Mouse (Mus musculus) limb, embryonic 14.5 days (tissue): Measurements from ENCODE around the gene Prex1. TPM values are rescaled to one million over a fixed set of nuclear protein-coding genes. Genes with fewer than 3 reads are reported as not detected.
A peak's percentile ranks its signal among the peaks of the same experiment; 100 is the strongest.

Experiments
- ATAC-seq: fragments of 200-750 bp; cut with Nextera tagmentation; 2 replicates; pipeline ENCODE4 v1.8.0; 2017; ENCODE audit warnings: low read depth, moderate number of reproducible peaks, moderate TSS enrichment; ENCODE audit not compliant: low FRiP score
- DNase-seq: peaks from one replicate; pipeline ENCODE4 v3.0.0-alpha.2; 2015; ENCODE audit warnings: low spot score
- H3K27ac ChIP-seq: fragments of 300-500 bp; sonication (generic); replicated peaks from 2 replicates; pipeline ENCODE4 v1.5.1; 2014; ENCODE audit warnings: low read depth, mild to moderate bottlenecking, low read length, moderate library complexity, mixed read lengths
- H3K27me3 ChIP-seq: fragments of 300-500 bp; sonication (generic); 2 replicates; pipeline ENCODE4 v1.6.1; 2014; ENCODE audit warnings: low read length, mixed read lengths; ENCODE audit not compliant: control insufficient read depth, insufficient read depth
- H3K36me3 ChIP-seq: fragments of 300-500 bp; sonication (generic); 2 replicates; pipeline ENCODE4 v1.6.1; 2014; ENCODE audit warnings: mild to moderate bottlenecking, low read length, moderate library complexity, mixed read lengths; ENCODE audit not compliant: control insufficient read depth, insufficient read depth
- H3K4me1 ChIP-seq: fragments of 300-500 bp; sonication (generic); 2 replicates; pipeline ENCODE4 v1.6.1; 2014; ENCODE audit warnings: antibody characterized with exemption, low read length, mixed read lengths; ENCODE audit not compliant: control insufficient read depth, insufficient read depth
- H3K4me2 ChIP-seq: fragments of 300-500 bp; sonication (generic); replicated peaks from 2 replicates; pipeline ENCODE4 v1.6.1; 2014; ENCODE audit warnings: low read depth, mild to moderate bottlenecking, low read length, moderate library complexity; ENCODE audit not compliant: severe bottlenecking
- H3K4me3 ChIP-seq: fragments of 300-500 bp; sonication (generic); replicated peaks from 2 replicates; pipeline ENCODE4 v1.5.1; 2014; ENCODE audit warnings: low read length
- H3K9ac ChIP-seq: fragments of 300-500 bp; sonication (generic); 2 replicates; pipeline ENCODE4 v1.6.1; 2014; ENCODE audit warnings: mild to moderate bottlenecking, low read depth, low read length, moderate library complexity; ENCODE audit not compliant: severe bottlenecking
- H3K9me3 ChIP-seq: fragments of 300-500 bp; sonication (generic); 2 replicates; pipeline ENCODE4 v1.6.1; 2016; ENCODE audit warnings: low read length; ENCODE audit not compliant: control insufficient read depth
- POLR2A ChIP-seq: fragments of 200-500 bp; IDR thresholded peaks from 2 replicates; pipeline ENCODE4 v1.8.0; 2012; ENCODE audit warnings: inconsistent platforms, mild to moderate bottlenecking, moderate library complexity, borderline replicate concordance; ENCODE audit not compliant: insufficient read depth, insufficient read length; ENCODE audit errors: extremely low read depth
- WGBS: fragments of 180-500 bp; shearing (Covaris S2); extraction: QIAGEN DNeasy Blood & Tissue Kit; methylation state at CpG from one replicate; pipeline ENCODE4 v1.1.7; 2014; 5-methylcytosine and 5-hydroxymethylcytosine counted together
- polyA plus RNA-seq, 2 experiments: library from polyadenylated mRNA; depleted of rRNA in 1 of 2; stranded (reverse) in 1 of 2; unstranded in 1 of 2; fragments of >200 nt; fragmentation: Nextera tagmentation in 1 of 2; extraction: Ambion mirVana in 1 of 2; gene quantifications; 2 replicates each; pipeline versions ENCODE4 v1.2.1 to v1.2.3; 2012 to 2014

Prex1 gene
- polyA plus RNA-seq, 2 experiments: 20.1 to 27.9 TPM

DNA sequence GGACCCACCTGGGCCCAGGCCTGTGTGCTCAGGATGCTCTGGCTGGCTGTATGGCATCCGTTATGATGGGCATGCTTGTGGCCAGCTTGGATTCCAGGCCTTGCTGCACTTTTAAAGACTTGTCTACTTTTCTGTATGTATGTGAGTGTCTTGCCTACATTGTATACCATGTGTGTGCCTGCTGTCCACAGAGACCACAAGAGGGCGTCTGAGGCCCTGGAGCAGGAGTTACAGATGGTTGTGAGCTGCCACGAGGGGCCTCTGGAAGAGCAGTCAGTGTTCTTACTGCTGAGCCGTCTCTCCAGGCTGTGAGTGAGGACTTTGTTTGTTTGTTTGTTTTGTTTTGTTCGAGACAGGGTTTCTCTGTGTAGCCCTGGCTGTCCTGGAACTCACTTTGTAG lies 148.1 kb downstream of the Prex1 start:
- ATAC-seq (no peak), DNase-seq (no peak)
- H3K9ac ChIP-seq: no peak overlapping the region
- no peak overlapping the region for H3K4me3 ChIP-seq
- H3K27ac ChIP-seq: no peak overlapping the region
- no peak for TF ChIP-seq POLR2A
- H3K4me1 ChIP-seq: 0 out of 2 replicates have a peak, but pooled peaks cover 2% of the 10 kb centered on the region
- no peaks in the 10 kb centered on the region for H3K27me3 ChIP-seq
- no peak overlapping the region for H3K4me2 ChIP-seq
- no peaks in the 10 kb centered on the region for H3K9me3 ChIP-seq
- 74% methylated on average over 5 of the region's 5 CpGs for WGBS
- H3K36me3 ChIP-seq: peaks cover 18% of the 10 kb centered on the region

- DNase-seq: peak; percentile 71
- 2% methylated on average over 11 of the region's 11 CpGs for WGBS
- H3K4me3 ChIP-seq: no peak overlapping the region
- no peaks in the 10 kb centered on the region for H3K9me3 ChIP-seq
- H3K27me3 ChIP-seq: no peaks in the 10 kb centered on the region
- peak; percentile 60; the same call in 1 of the 2 replicates for ATAC-seq
- H3K27ac ChIP-seq: no peak overlapping the region
- 0 out of 2 replicates have a peak, but pooled peaks cover 2% of the 10 kb centered on the region for H3K4me1 ChIP-seq
- no peak overlapping the region for H3K9ac ChIP-seq
- H3K36me3 ChIP-seq: peaks cover 13% of the 10 kb centered on the region
- peak overlapping the region; percentile 36 for H3K4me2 ChIP-seq
- TF ChIP-seq POLR2A: no peak
These were observed 149.2 kb downstream of the Prex1 start for GRCm38 (mm10) chr2:166564455-166564854.

- Histone ChIP-seq H3K4me3 (no peak overlapping the region), H3K4me2 (peak overlapping the region; percentile 36), H3K27ac (no peak overlapping the region), H3K27me3 (no peaks in the 10 kb centered on the region), H3K36me3 (peaks cover 8% of the 10 kb centered on the region), H3K9ac (no peak overlapping the region), H3K4me1 (0 out of 2 replicates have a peak, but pooled peaks cover 2% of the 10 kb centered on the region), H3K9me3 (no peaks in the 10 kb centered on the region)
- WGBS: 9% methylated on average over 6 of the region's 6 CpGs
- ATAC-seq: peak; percentile 48; the same call in 1 of the 2 replicates
- no peak for TF ChIP-seq POLR2A
- DNase-seq: peak; percentile 93
These were observed 149.7 kb downstream of the Prex1 start for GRCm38 (mm10) chr2:166563890-166564289.

GRCm38 (mm10) chr2:166563076-166563475 lies 150.6 kb downstream of the Prex1 start:
- H3K9me3 ChIP-seq: no peaks in the 10 kb centered on the region
- 87% methylated on average over 9 of the region's 9 CpGs for WGBS
- no peak overlapping the region for H3K9ac ChIP-seq
- H3K4me1 ChIP-seq: 0 out of 2 replicates have a peak, but pooled peaks cover 2% of the 10 kb centered on the region
- no peak overlapping the region for H3K27ac ChIP-seq
- no peak for TF ChIP-seq POLR2A
- no peaks in the 10 kb centered on the region for H3K27me3 ChIP-seq
- peaks cover 2% of the 10 kb centered on the region; the same call in 1 of the 2 replicates for H3K36me3 ChIP-seq
- no peak overlapping the region for H3K4me3 ChIP-seq
- H3K4me2 ChIP-seq: no peak overlapping the region
- no peak for DNase-seq
- no peak for ATAC-seq

GRCm38 (mm10) chr2:166561781-166562180 lies 151.9 kb downstream of the Prex1 start:
- H3K9ac ChIP-seq: no peak overlapping the region
- no peaks in the 10 kb centered on the region for H3K9me3 ChIP-seq
- H3K4me3 ChIP-seq: no peak overlapping the region
- whole genome bisulfite sequencing: 64% methylated on average over 7 of the region's 7 CpGs
- H3K4me1 ChIP-seq: 0 out of 2 replicates have a peak, but pooled peaks cover 2% of the 10 kb centered on the region
- H3K27me3 ChIP-seq: no peaks in the 10 kb centered on the region
- no peak overlapping the region for H3K4me2 ChIP-seq
- ATAC-seq (no peak), DNase-seq (no peak)
- no peak for TF ChIP-seq POLR2A
- no peaks in the 10 kb centered on the region for H3K36me3 ChIP-seq
- H3K27ac ChIP-seq: no peak overlapping the region
